Mouse (Mus musculus): ENCODE data around the gene Calcrl. TPM values are rescaled to one million over a fixed set of nuclear protein-coding genes. Genes with fewer than 3 reads are reported as not detected.
A peak's percentile ranks its signal among the peaks of the same experiment; 100 is the strongest.

Calcrl gene
- polyA plus RNA-seq (2015; fragmentation: Nextera tagmentation; extraction: Ambion mirVana): 9.4 and 12.8 TPM in 2 replicates

- ATAC-seq (peak; percentile 91), DNase-seq (peak; percentile 79)
- WGBS (ENCODE audit: insufficient replicate concordance): under 1% methylated on average over 10 of the region's 10 CpGs
- Histone ChIP-seq H3K4me3 (ENCODE audit: low read depth, low read length) (peak within 1 kb of the TSS; percentile 51), H3K4me1 (ENCODE audit: insufficient read depth) (no peaks in the 10 kb centered on the region), H3K9ac (replicated peaks) (peak within 1 kb of the TSS; percentile 59), H3K4me2 (ENCODE audit: low read depth, low read length) (peak within 1 kb of the TSS; percentile 75), H3K27ac (ENCODE audit: low read depth) (peak within 1 kb of the TSS; percentile 83), H3K27me3 (ENCODE audit: insufficient read depth, low read length) (no peaks in the 10 kb centered on the region), H3K9me3 (ENCODE audit: low read length) (no peaks in the 10 kb centered on the region), H3K36me3 (replicated peaks; ENCODE audit: insufficient read depth, low read length) (no peaks in the 10 kb centered on the region)
- TF ChIP-seq EP300 (IDR thresholded peaks at IDR 0.05; ENCODE audit: low read depth) (no peak), CTCF (IDR thresholded peaks at IDR 0.05; ENCODE audit: low read depth) (no peak)
These were observed at the start of gene Calcrl for GRCm38 (mm10) chr2:84425138-84425537. Gene Calcrl, minus strand, starts transcription at chr2:84425411.

GRCm38 (mm10) chr2:84474651-84475050 is 49.4 kb upstream of the Calcrl start:
- Histone ChIP-seq H3K4me2 (ENCODE audit: low read depth, low read length) (no peak overlapping the region), H3K27me3 (ENCODE audit: insufficient read depth, low read length) (no peaks in the 10 kb centered on the region), H3K27ac (ENCODE audit: low read depth) (no peak overlapping the region), H3K4me3 (ENCODE audit: low read depth, low read length) (no peak overlapping the region), H3K9me3 (ENCODE audit: low read length) (no peaks in the 10 kb centered on the region), H3K36me3 (replicated peaks; ENCODE audit: insufficient read depth, low read length) (no peaks in the 10 kb centered on the region), H3K9ac (replicated peaks) (no peak overlapping the region), H3K4me1 (ENCODE audit: insufficient read depth) (no peaks in the 10 kb centered on the region)
- ATAC-seq (no peak), DNase-seq (no peak)
- WGBS (ENCODE audit: insufficient replicate concordance): 33% methylated on average over 6 of the region's 6 CpGs
- TF ChIP-seq EP300 (IDR thresholded peaks at IDR 0.05; ENCODE audit: low read depth): no peak
- no peak for TF ChIP-seq CTCF (IDR thresholded peaks at IDR 0.05; ENCODE audit: low read depth)

- Histone ChIP-seq H3K27me3 (ENCODE audit: insufficient read depth, low read length) (no peaks in the 10 kb centered on the region), H3K27ac (ENCODE audit: low read depth) (0 out of 2 replicates have a peak overlapping the region, but pooled peaks have one; percentile 5), H3K36me3 (replicated peaks; ENCODE audit: insufficient read depth, low read length) (no peaks in the 10 kb centered on the region), H3K4me3 (ENCODE audit: low read depth, low read length) (no peak overlapping the region), H3K4me1 (ENCODE audit: insufficient read depth) (no peaks in the 10 kb centered on the region), H3K9me3 (ENCODE audit: low read length) (no peaks in the 10 kb centered on the region), H3K4me2 (ENCODE audit: low read depth, low read length) (no peak overlapping the region), H3K9ac (replicated peaks) (no peak overlapping the region)
- TF ChIP-seq CTCF (IDR thresholded peaks at IDR 0.05; ENCODE audit: low read depth) (no peak), EP300 (IDR thresholded peaks at IDR 0.05; ENCODE audit: low read depth) (no peak)
- DNase-seq: no peak
- 76% methylated on average over 14 of the region's 14 CpGs for WGBS (ENCODE audit: insufficient replicate concordance)
- ATAC-seq: no peak
These were observed 48.8 kb upstream of the Calcrl start for GRCm38 (mm10) chr2:84473941-84474530.

GRCm38 (mm10) chr2:84467391-84467790 is 42.2 kb upstream of the Calcrl start:
- Histone ChIP-seq H3K4me3 (ENCODE audit: low read depth, low read length) (no peak overlapping the region), H3K27me3 (ENCODE audit: insufficient read depth, low read length) (no peaks in the 10 kb centered on the region), H3K27ac (ENCODE audit: low read depth) (no peak overlapping the region), H3K36me3 (replicated peaks; ENCODE audit: insufficient read depth, low read length) (no peaks in the 10 kb centered on the region), H3K9ac (replicated peaks) (no peak overlapping the region), H3K4me1 (ENCODE audit: insufficient read depth) (no peaks in the 10 kb centered on the region), H3K4me2 (ENCODE audit: low read depth, low read length) (no peak overlapping the region), H3K9me3 (ENCODE audit: low read length) (no peaks in the 10 kb centered on the region)
- TF ChIP-seq CTCF (IDR thresholded peaks at IDR 0.05; ENCODE audit: low read depth) (no peak), EP300 (IDR thresholded peaks at IDR 0.05; ENCODE audit: low read depth) (no peak)
- DNase-seq (no peak), ATAC-seq (no peak)
- 55% methylated on average over 4 of the region's 4 CpGs for WGBS (ENCODE audit: insufficient replicate concordance)

- TF ChIP-seq EP300 (IDR thresholded peaks at IDR 0.05; ENCODE audit: low read depth) (no peak), CTCF (IDR thresholded peaks at IDR 0.05; ENCODE audit: low read depth) (no peak)
- no peaks in the 10 kb centered on the region for H3K27me3 ChIP-seq (ENCODE audit: insufficient read depth, low read length)
- WGBS (ENCODE audit: insufficient replicate concordance): 49% methylated on average over 7 of the region's 7 CpGs
- H3K4me2 ChIP-seq (ENCODE audit: low read depth, low read length): no peak overlapping the region
- DNase-seq (no peak), ATAC-seq (no peak)
- no peak overlapping the region for H3K9ac ChIP-seq (replicated peaks)
- H3K4me1 ChIP-seq (ENCODE audit: insufficient read depth): no peaks in the 10 kb centered on the region
- no peak overlapping the region for H3K4me3 ChIP-seq (ENCODE audit: low read depth, low read length)
- no peak overlapping the region for H3K27ac ChIP-seq (ENCODE audit: low read depth)
- H3K36me3 ChIP-seq (replicated peaks; ENCODE audit: insufficient read depth, low read length): no peaks in the 10 kb centered on the region
- no peaks in the 10 kb centered on the region for H3K9me3 ChIP-seq (ENCODE audit: low read length)
These were observed 39.7 kb upstream of the Calcrl start for GRCm38 (mm10) chr2:84464956-84465355.

- Histone ChIP-seq H3K4me1 (ENCODE audit: insufficient read depth) (no peaks in the 10 kb centered on the region), H3K9me3 (ENCODE audit: low read length) (no peaks in the 10 kb centered on the region), H3K27ac (ENCODE audit: low read depth) (no peak overlapping the region), H3K36me3 (replicated peaks; ENCODE audit: insufficient read depth, low read length) (no peaks in the 10 kb centered on the region), H3K9ac (replicated peaks) (no peak overlapping the region), H3K4me2 (ENCODE audit: low read depth, low read length) (no peak overlapping the region), H3K4me3 (ENCODE audit: low read depth, low read length) (no peak overlapping the region), H3K27me3 (ENCODE audit: insufficient read depth, low read length) (no peaks in the 10 kb centered on the region)
- DNase-seq (no peak), ATAC-seq (no peak)
- TF ChIP-seq CTCF (IDR thresholded peaks at IDR 0.05; ENCODE audit: low read depth) (no peak), EP300 (IDR thresholded peaks at IDR 0.05; ENCODE audit: low read depth) (no peak)
- WGBS (ENCODE audit: insufficient replicate concordance): 84% methylated on average over 3 of the region's 3 CpGs
These were observed 37.2 kb upstream of the Calcrl start for GRCm38 (mm10) chr2:84462411-84462810.

All from liver, postnatal 0 days (tissue).